Mouse (Mus musculus): ENCODE measurements around the gene Cxcl17.

Cxcl17 gene

GRCm38 (mm10) chr7:25367632-25368293, 44.9 kb downstream of the Cxcl17 start:
- DNase-seq: peak; percentile 58

DNA sequence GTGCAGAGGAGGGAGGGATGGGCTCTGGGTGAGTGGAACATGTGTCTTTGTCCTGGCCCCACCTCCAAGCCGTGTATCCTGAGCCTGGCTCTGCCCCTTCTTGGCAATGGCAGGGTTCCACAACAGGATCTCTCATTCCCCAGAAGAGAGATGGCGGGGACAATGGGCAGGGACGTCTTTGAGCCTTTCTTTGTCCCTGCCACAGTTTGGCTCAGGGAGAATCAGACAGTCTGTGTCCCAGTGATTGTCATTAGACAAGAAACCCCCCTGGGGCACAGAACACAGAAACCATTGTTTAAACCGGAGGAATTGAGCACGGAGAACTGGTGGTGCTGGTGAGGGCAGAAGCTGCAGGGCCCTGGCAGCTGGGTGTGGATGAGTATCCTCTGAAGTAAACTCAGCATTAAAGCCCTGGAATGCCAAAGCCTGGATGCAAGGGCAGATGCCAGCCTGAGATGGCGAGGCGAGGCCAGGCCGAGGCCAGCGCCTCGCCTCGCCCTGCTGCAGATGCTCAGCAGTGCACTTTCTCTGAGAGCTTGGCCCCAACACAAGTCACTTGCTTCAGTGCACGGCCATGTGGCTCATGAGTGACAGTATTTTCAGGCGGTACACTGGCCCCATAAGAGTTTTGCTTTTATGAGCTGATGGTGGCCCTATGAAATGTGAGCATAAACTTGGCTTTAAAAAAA, 46.6 kb downstream of the Cxcl17 start:
- DNase-seq: peak; percentile 31

- DNase-seq: peak; percentile 37
Measured at GRCm38 (mm10) chr7:25363632-25364031, 49.1 kb downstream of the Cxcl17 start.

DNA sequence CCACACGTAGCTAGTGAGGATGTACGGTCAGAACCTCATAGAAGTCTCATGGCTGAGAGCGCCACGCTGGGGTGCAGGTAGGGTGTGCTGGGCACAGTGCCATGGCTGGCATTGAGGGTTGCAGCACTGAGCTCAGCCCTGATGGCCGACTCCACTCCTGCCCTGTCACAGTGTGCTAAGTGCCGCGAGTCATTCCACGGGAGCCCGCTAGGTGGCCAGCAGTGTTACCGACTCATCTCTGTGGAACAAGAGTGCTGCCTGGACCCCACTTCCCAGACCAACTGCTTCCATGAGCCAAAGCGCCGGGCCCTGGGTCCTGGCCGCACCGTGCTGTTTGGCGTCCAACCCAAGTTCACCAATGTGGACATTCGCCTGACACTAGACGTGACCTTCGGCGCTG, 49.5 kb downstream of the Cxcl17 start:
- DNase-seq: peak; percentile 85

- DNase-seq: no peak
Measured at GRCm38 (mm10) chr7:25358721-25359206, 53.9 kb downstream of the Cxcl17 start.

All from cerebellum, adult 9-10 months (tissue).